8 mouse cellular contexts compared by ENCODE assay signal in genomic region chr7:109852752-109853212, GRCm38 (mm10). TPM values are rescaled to one million over a fixed set of nuclear protein-coding genes. Genes with fewer than 3 reads are reported as not detected.
DNase-seq lines count a peak whose midpoint lies in the region; ATAC-seq and TF ChIP-seq lines count a peak whose summit lies in the region.

No protein-coding gene starts in this region.

- H3K36me3 ChIP-seq in heart, embryonic 15.5 days: no peaks in the 10 kb centered on the region; the same call in 1 of the 2 replicates
- no peaks in the 10 kb centered on the region for H3K36me3 ChIP-seq in hindbrain, embryonic 12.5 days
- H3K36me3 ChIP-seq in midbrain, embryonic 15.5 days (replicated peaks): no peaks in the 10 kb centered on the region

- ATAC-seq in heart, embryonic 15.5 days (replicated peaks; ENCODE audit: insufficient number of reproducible peaks, insufficient read depth, low FRiP score, low read depth): 0 out of 2 replicates have a peak, but pooled peaks have one; percentile 45
- ATAC-seq in hindbrain, embryonic 12.5 days (ENCODE audit: low FRiP score): no peak
- no peak for ATAC-seq in midbrain, embryonic 15.5 days (replicated peaks)

- intact Hi-C loops in left cerebral cortex, adult 2 months (cut with DNase I): no loop called here
- intact Hi-C loops in left cerebral cortex, postnatal 14 days (cut with DNase I): no loop called here

- peaks cover 40% of the 10 kb centered on the region for H3K4me1 ChIP-seq in heart, embryonic 15.5 days (replicated peaks)
- peaks cover 20% of the 10 kb centered on the region for H3K4me1 ChIP-seq in olfactory bulb, adult 2 months (ENCODE audit: control insufficient read depth, insufficient read depth, low read length)
- peaks cover 24% of the 10 kb centered on the region for H3K4me1 ChIP-seq in hindbrain, embryonic 12.5 days
- H3K4me1 ChIP-seq in midbrain, embryonic 15.5 days: peaks cover 17% of the 10 kb centered on the region

- H3K4me2 ChIP-seq in heart, embryonic 15.5 days: no peak overlapping the region
- H3K4me2 ChIP-seq in hindbrain, embryonic 12.5 days (replicated peaks): no peak overlapping the region
- no peak overlapping the region for H3K4me2 ChIP-seq in midbrain, embryonic 15.5 days

- H3K9ac ChIP-seq in heart, embryonic 15.5 days: no peak overlapping the region
- H3K9ac ChIP-seq in hindbrain, embryonic 12.5 days: no peak overlapping the region
- no peak overlapping the region for H3K9ac ChIP-seq in midbrain, embryonic 15.5 days

- DNase-seq in left cerebral cortex, adult 2 months (ENCODE audit: extremely low spot score in 1 of 2, low spot score in 2 of 2): peak in 1 of 2 experiments; percentile 20
- no peak for DNase-seq in left cerebral cortex, postnatal 14 days (ENCODE audit: low spot score in 2 of 2)
- peak; percentile 63 to 67 for DNase-seq in adrenal gland, postnatal 36 days
- DNase-seq in urinary bladder, postnatal 10 days (ENCODE audit: low spot score): no peak

- no peaks in the 10 kb centered on the region for H3K9me3 ChIP-seq in heart, embryonic 15.5 days (replicated peaks)
- H3K9me3 ChIP-seq in hindbrain, embryonic 12.5 days (replicated peaks): no peaks in the 10 kb centered on the region
- H3K9me3 ChIP-seq in midbrain, embryonic 15.5 days: no peaks in the 10 kb centered on the region

- TF ChIP-seq POLR2A in olfactory bulb, adult 2 months (IDR thresholded peaks at IDR 0.05; ENCODE audit: insufficient read depth, low read depth, low read length): no peak

- H3K27me3 ChIP-seq in heart, embryonic 15.5 days: no peaks in the 10 kb centered on the region
- H3K27me3 ChIP-seq in hindbrain, embryonic 12.5 days: no peaks in the 10 kb centered on the region
- H3K27me3 ChIP-seq in midbrain, embryonic 15.5 days (replicated peaks): no peaks in the 10 kb centered on the region

- no peak overlapping the region for H3K4me3 ChIP-seq in left cerebral cortex, adult 2 months
- no peak overlapping the region for H3K4me3 ChIP-seq in heart, embryonic 15.5 days
- H3K4me3 ChIP-seq in olfactory bulb, adult 2 months (ENCODE audit: insufficient read depth, low read depth, low read length): no peak overlapping the region
- H3K4me3 ChIP-seq in hindbrain, embryonic 12.5 days: no peak overlapping the region
- no peak overlapping the region for H3K4me3 ChIP-seq in midbrain, embryonic 15.5 days

- WGBS in heart, embryonic 15.5 days: 17% methylated on average over 7 of the region's 7 CpGs
- WGBS in olfactory bulb, adult 2 months: 32% methylated on average over 7 of the region's 7 CpGs
- 70% methylated on average over 7 of the region's 7 CpGs for WGBS in hindbrain, embryonic 12.5 days
- 74% methylated on average over 7 of the region's 7 CpGs for WGBS in midbrain, embryonic 15.5 days

- no peak for TF ChIP-seq CTCF in left cerebral cortex, adult 2 months (IDR thresholded peaks at IDR 0.05)
- TF ChIP-seq CTCF in olfactory bulb, adult 2 months (IDR thresholded peaks at IDR 0.05; ENCODE audit: insufficient read depth, low read depth, low read length): no peak

- peak overlapping the region; percentile 59 for H3K27ac ChIP-seq in left cerebral cortex, adult 2 months
- no peak overlapping the region for H3K27ac ChIP-seq in heart, embryonic 15.5 days
- H3K27ac ChIP-seq in olfactory bulb, adult 2 months (ENCODE audit: insufficient read depth, low read depth, low read length): 0 out of 2 replicates have a peak overlapping the region, but pooled peaks have one; percentile 47
- no peak overlapping the region for H3K27ac ChIP-seq in hindbrain, embryonic 12.5 days
- H3K27ac ChIP-seq in midbrain, embryonic 15.5 days: no peak overlapping the region

RNA-seq across cellular contexts. Expression of gene Scube2, which starts 12.7 kb away (rescaled TPM):
- 1 to 10 TPM in 1 of 2 experiments, under 1 TPM in 1; 1.00 to 1.1 TPM for total RNA-seq in left cerebral cortex, adult 2 months (2021)
- under 1 TPM; 0.82 to 0.88 TPM for total RNA-seq in left cerebral cortex, postnatal 14 days (2021)
- total RNA-seq in adrenal gland, postnatal 36 days (2021): under 1 TPM; 0.26 to 0.56 TPM
- polyA plus RNA-seq in heart, embryonic 15.5 days (2015; fragmentation: Nextera tagmentation; extraction: Ambion mirVana): 8.5 and 9.8 TPM in 2 replicates
- not detected in 2 replicates for polyA plus RNA-seq in olfactory bulb, adult 2 months (2012; ENCODE audit: insufficient read depth, insufficient read length, low replicate concordance, missing spikeins)
- polyA plus RNA-seq in hindbrain, embryonic 12.5 days (2016; fragmentation: Nextera tagmentation; extraction: Ambion mirVana): 2.4 and 3.6 TPM in 2 replicates
- 1.7 and 2.2 TPM in 2 replicates for polyA plus RNA-seq in midbrain, embryonic 15.5 days (2015; fragmentation: Nextera tagmentation; extraction: Ambion mirVana)

Comparison
In these comparisons a context has a peak if more than half of its experiments do, and no peak if none do; other contexts are left out.
1. DNase-seq: peak in adrenal gland, postnatal 36 days (2 of 2); none in left cerebral cortex, postnatal 14 days (0 of 2) and urinary bladder, postnatal 10 days (single experiment).
2. H3K27ac ChIP-seq: peak in left cerebral cortex, adult 2 months (single experiment) and olfactory bulb, adult 2 months (single experiment); none in heart, embryonic 15.5 days (single experiment), hindbrain, embryonic 12.5 days (single experiment) and midbrain, embryonic 15.5 days (single experiment).